Mouse (Mus musculus): ENCODE measurements around the gene P2ry14.
A peak's percentile ranks its signal among the peaks of the same experiment; 100 is the strongest.

Gene P2ry14

GRCm38 (mm10) chr3:59153424-59153823 lies at the start of gene P2ry14:
P2ry14 (minus strand) TSS chr3:59153618.
- DNase-seq (ENCODE audit: low read depth, low spot score) = no peak

- DNase-seq (ENCODE audit: low read depth, low spot score) = no peak
These were observed 44.0 kb upstream of the P2ry14 start for GRCm38 (mm10) chr3:59197329-59197948.

GRCm38 (mm10) chr3:59194938-59195337 lies 41.5 kb upstream of the P2ry14 start, which contains the start of gene Gpr87:
Gpr87 (minus strand) TSS chr3:59195104.
- DNase-seq (ENCODE audit: low read depth, low spot score) = no peak

- no peak for DNase-seq (ENCODE audit: low read depth, low spot score)
These were observed 40.7 kb upstream of the P2ry14 start for GRCm38 (mm10) chr3:59194099-59194498.

- DNase-seq (ENCODE audit: low read depth, low spot score) = no peak
These were observed 38.3 kb upstream of the P2ry14 start for GRCm38 (mm10) chr3:59191674-59192073.

GRCm38 (mm10) chr3:59187336-59187735 lies 33.9 kb upstream of the P2ry14 start:
- no peak for DNase-seq (ENCODE audit: low read depth, low spot score)

GRCm38 (mm10) chr3:59185662-59186061 lies 32.2 kb upstream of the P2ry14 start:
- DNase-seq (ENCODE audit: low read depth, low spot score) = no peak

GRCm38 (mm10) chr3:59182129-59182528 lies 28.7 kb upstream of the P2ry14 start:
- no peak for DNase-seq (ENCODE audit: low read depth, low spot score)

GRCm38 (mm10) chr3:59181134-59181533 lies 27.7 kb upstream of the P2ry14 start:
- peak; percentile 30 for DNase-seq (ENCODE audit: low read depth, low spot score)

GRCm38 (mm10) chr3:59176871-59177270 lies 23.5 kb upstream of the P2ry14 start:
- no peak for DNase-seq (ENCODE audit: low read depth, low spot score)

- peak; percentile 26 for DNase-seq (ENCODE audit: low read depth, low spot score)
These were observed 21.8 kb upstream of the P2ry14 start for GRCm38 (mm10) chr3:59175234-59175633.

- no peak for DNase-seq (ENCODE audit: low read depth, low spot score)
These were observed 21.2 kb upstream of the P2ry14 start for GRCm38 (mm10) chr3:59174426-59175154.

GRCm38 (mm10) chr3:59169921-59170627 lies 16.7 kb upstream of the P2ry14 start:
- DNase-seq (ENCODE audit: low read depth, low spot score) = peak; percentile 18

- DNase-seq (ENCODE audit: low read depth, low spot score) = no peak
These were observed 15.8 kb upstream of the P2ry14 start for GRCm38 (mm10) chr3:59169215-59169614.

- DNase-seq (ENCODE audit: low read depth, low spot score) = no peak
These were observed 15.1 kb upstream of the P2ry14 start for GRCm38 (mm10) chr3:59168476-59168875.

- DNase-seq (ENCODE audit: low read depth, low spot score) = no peak
These were observed 14.1 kb upstream of the P2ry14 start for GRCm38 (mm10) chr3:59167417-59168054.

GRCm38 (mm10) chr3:59160465-59160864 lies 7.0 kb upstream of the P2ry14 start:
- no peak for DNase-seq (ENCODE audit: low read depth, low spot score)

- DNase-seq (ENCODE audit: low read depth, low spot score) = no peak
These were observed 3.6 kb upstream of the P2ry14 start for GRCm38 (mm10) chr3:59157048-59157447.

- no peak for DNase-seq (ENCODE audit: low read depth, low spot score)
These were observed 2.0 kb upstream of the P2ry14 start for GRCm38 (mm10) chr3:59155404-59155803.

GRCm38 (mm10) chr3:59154888-59155287 lies 1.5 kb upstream of the P2ry14 start:
- DNase-seq (ENCODE audit: low read depth, low spot score) = no peak

GRCm38 (mm10) chr3:59150624-59151023 lies 2.8 kb downstream of the P2ry14 start:
- no peak for DNase-seq (ENCODE audit: low read depth, low spot score)

GRCm38 (mm10) chr3:59149646-59150045 lies 3.8 kb downstream of the P2ry14 start:
- no peak for DNase-seq (ENCODE audit: low read depth, low spot score)

Measured in R1 (cell line).